Mouse (Mus musculus) retina, adult 2 months (tissue): ENCODE measurements around the gene Cebpa.

ENCODE experiments used
- DNase-seq: peaks from one replicate; pipeline ENCODE4 v3.0.0-alpha.2; 2012; ENCODE audit warnings: low read depth, low spot score

Cebpa gene

DNA sequence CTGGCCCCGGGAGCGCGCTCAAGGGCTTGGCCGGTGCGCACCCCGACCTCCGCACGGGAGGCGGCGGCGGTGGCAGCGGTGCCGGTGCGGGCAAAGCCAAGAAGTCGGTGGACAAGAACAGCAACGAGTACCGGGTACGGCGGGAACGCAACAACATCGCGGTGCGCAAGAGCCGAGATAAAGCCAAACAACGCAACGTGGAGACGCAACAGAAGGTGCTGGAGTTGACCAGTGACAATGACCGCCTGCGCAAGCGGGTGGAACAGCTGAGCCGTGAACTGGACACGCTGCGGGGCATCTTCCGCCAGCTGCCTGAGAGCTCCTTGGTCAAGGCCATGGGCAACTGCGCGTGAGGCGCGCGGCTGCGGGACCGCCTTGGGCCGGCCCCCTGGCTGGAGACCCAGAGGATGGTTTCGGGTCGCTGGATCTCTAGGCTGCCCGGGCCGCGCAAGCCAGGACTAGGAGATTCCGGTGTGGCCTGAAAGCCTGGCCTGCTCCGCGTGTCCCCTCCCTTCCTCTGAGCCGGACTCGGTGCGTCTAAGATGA lies 1.1 kb downstream of the Cebpa start:
- no peak for DNase-seq

DNA sequence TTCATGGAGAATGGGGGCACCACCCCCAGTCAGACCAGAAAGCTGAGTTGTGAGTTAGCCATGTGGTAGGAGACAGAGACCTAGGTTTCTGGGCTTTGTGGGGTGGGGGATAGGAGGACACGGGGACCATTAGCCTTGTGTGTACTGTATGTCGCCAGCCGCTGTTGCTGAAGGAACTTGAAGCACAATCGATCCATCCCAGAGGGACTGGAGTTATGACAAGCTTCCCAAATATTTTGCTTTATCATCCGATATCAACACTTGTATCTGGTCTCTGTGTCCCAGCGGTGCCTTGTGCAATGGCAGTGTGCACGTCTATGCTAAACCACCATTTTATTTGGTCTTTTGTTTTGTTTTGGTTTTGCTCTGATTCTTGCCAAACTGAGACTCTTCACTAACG lies 2.1 kb downstream of the Cebpa start:
- no peak for DNase-seq

DNA sequence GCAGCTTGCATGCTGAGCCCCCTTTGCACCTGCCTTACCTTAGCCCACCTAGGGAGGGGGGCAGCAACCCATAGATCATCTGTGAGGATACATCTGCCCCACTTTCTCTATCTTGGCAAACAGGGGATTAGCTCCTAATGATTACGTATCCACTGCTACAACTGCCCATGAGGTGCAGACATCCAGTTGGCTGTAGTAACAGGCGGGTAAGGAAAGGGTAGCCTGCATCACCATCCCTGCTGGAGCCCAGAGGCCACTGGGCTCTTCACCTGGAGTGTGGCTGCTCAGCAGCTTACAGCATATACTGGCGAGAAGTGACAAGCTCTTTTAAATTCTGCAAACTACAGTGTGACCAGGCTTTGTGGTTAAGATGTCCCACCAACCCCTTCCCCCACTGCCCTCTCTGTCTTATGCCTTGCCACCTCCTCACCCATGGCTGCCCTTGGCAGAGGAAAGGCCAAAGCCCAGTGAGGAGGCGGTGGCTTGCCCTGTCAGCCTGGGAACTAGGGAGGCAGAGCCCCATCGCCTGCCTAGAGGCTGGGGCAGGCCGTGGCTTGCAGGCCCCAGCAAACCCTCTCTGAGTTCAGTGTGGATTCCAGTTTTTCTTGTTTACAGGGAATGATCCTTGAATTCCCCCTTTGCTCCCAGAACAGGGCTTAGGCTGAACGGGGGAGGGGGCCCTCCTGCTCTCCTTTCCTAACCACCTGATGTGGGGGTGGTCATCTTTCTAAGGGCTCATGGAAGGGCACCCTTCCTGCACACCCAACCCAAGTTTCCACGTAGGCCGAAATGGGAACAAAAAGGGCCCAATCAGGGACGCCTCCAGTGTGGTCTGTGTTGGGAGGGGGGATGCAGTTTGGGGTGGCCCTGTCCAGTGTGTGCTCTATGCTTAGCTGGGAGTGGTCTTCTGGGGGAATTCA lies 3.6 kb downstream of the Cebpa start:
- DNase-seq = no peak

DNA sequence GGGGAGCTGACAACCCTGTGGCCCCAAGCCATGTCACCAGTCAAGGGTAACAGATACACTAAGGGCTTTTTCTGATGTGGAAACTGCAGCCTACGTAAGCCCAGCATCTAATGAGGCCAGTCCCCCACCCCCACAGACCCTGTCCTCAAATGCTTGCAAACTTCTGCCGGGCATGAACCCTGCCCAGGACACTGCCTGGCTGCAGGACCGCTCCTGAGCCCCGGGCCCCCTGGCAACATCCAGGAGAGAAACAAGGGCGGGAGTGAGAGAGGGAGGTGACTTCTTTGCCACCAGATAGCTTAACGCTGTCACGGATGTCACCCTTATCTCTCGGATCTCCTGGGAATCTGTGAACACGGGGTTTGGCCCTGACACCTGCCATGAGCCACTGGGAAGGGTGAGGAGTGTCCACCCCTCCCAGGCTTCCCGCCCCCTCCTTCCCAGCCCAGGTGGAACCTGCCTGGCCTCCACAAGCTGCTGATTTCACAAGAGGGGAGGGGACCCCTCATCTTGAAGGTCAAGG lies 4.4 kb downstream of the Cebpa start:
- no peak for DNase-seq

DNA sequence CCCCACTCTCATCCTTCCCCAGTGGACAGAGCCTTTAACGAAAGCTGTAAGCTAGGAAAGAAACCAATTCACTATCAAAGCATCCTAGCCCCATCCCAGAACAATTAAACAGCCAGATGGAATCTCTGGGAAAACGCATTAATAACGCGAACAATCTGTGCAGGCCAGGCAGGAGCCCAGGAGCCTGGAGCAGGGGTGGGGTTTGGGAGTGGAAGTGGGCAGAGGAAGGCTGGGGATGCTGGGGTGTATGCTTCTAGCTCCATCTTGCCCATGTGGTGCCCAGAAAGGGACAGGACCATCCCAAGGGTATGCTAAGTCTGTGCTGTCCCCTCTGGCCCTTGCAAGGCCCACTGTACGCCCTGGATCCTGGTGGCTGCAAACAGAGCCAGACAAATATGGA lies 5.1 kb downstream of the Cebpa start:
- DNase-seq = no peak

DNA sequence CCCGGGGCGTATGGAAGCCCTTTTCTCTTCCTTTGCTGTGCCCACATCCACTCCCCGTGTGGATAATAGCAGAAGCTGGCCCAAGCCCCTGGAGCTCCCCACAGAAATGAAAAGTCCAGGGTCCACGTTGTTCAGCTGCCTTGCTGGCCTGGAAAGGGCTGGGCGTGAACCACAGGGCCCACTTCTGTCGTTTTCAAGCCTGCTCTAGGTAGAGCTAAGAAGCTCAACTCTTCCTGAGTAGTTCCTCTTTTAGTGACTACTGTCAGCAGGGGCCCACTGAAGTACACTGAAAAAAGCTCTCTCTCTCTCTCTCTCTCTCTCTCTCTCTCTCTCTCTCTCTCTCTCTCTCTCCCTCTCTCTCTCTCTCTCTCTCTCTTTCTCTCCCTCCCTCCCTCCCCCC lies 5.7 kb downstream of the Cebpa start:
- no peak for DNase-seq

DNA sequence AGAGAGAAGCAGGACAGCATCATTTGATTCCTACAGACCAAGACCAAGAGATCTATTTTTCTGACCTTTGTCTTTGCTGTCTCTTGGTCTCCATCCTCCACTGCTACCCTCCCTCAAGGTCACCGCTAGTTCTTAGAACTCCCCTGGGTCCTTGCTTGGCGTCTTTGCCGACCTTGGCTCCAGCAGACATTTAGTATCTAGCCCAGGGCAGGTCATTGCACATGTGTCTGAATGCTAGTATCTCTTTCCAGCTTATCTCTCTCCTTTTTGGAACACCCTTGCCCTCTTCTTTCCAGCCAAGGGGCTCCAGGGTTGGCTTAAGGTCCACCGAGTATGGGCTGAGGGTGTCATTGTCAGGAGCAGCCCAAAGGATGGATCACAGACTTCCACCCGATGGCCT lies 6.9 kb downstream of the Cebpa start:
- DNase-seq = no peak

DNA sequence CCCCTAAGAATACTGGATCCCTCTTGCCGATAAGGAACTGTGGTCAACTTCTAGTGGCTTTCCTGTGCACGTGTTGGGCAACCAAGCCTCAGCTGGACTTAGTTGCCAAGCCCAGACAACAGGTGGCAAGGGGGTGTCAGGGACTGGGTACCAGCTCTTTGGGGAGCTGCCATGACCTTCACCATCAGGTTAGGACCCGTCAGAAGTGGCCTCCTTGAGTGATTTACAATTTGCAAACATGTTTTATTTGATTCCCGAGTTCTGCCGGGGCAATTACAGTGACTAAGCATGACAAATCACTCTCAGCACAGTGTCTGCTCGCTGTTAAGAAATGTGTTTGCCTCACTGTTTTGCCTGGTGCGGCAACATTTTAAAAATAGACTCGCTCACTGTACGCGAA lies 7.9 kb downstream of the Cebpa start:
- no peak for DNase-seq

DNA sequence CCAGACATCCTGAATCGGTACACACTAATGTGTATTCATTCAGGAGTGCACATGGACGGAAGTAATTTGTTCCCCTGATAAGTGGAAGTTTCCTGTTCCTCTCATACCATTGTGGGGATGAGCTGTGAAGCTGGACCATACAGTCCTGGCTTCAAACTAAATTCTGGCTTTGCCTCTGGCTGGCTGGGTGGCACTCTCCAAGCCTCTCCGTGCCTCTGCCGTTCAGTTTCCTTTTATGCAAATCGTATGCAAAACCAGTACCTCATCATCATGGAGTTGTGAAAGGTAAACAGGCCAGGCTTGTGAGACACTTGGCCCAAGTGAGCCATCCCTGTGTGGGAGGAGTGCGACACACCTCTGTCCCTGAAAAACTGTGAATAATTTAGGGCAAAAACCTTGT lies 8.6 kb downstream of the Cebpa start:
- no peak for DNase-seq

DNA sequence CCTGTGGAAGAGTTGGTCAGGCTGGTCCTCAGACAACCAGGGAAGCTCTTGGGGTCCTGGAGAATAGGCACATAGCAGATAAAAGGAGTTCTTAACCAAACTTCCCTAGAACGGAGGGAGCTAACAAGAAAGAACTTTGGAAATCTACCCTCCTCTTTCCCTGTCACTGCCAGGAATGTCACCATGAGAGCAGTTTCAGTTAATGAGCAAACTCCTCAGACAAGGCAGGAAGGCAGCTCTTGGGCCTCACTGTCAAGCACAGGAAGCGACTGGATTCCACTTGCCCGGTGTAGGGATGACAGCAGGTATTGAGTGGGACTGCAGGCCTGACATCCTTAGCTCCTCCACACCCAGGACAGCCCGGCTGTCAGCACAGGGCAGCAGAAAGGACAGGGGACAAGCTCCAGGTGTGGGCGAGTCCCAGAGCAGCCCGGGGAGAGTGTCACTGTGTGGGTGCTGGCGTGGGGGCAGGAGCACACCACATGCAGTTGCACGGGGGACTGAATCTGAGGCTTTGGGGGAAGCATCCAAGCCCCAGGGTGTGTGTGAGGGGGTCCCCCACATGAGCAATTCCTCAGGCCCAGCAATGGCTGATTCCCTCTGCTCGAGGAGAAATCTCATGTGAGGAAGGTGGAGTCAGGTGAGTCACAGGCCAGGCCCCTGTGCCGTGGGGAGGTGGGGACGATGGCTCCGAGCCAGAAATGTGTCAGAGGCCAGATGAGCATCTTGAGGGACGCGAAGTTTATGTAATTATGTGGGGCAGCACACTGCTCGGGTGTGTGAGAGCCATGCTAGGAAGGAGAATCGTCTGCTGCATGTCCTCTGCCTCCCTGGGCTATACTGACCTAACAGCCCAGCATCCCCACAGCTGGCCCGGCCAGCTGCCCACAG lies 9.8 kb downstream of the Cebpa start:
- DNase-seq = no peak

DNA sequence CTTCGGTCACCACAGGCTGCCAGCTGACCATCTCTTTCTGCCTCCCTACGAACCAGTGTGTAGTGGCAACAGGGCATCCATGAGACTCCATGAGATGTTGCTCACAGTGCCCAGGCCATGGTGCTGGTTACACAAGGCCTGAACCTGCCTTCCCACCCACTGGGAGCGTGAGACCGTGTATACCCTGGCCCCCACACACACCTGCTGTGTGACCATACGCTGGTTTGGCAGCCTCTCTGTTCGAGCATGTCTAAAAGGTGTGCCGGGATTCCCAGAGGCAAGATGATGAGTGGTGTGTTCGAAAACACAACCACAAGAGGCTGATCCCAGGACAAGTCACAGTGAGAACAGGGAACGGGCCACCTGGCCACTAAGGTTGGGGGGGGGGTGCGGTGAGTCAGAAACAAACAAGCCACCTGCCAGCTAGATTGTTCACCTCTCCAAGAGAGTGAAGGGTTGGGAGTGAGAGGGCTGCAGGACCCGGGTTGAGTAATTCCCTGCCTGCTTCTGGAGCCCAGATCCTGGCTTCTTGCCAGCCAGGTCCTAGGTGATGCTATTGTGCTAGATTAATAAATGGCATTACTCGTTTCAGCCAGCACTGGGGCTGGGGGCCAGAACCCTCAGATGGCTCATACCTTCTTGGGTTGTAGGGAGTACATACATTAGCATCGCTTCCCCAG lies 11.1 kb downstream of the Cebpa start:
- no peak for DNase-seq

DNA sequence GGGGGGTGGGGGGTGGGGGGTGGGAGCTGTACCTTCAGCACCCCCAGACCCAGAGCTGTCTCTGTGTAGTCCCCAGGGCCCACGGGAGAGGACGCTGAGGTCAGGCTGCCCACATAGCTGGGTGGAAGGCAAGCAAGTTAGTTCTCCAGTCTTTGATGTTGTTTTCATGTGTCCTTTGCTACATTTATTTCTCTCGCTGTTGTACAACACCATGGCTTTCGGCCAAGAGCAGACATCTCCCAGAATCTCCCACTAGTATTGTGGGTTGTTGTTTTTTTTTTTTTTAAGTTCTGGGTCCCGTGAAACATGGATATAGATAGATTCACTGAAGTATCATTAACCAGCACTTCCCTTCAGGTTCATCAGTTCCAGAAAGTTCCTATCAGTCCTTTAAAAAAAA lies 11.8 kb downstream of the Cebpa start:
- no peak for DNase-seq

DNA sequence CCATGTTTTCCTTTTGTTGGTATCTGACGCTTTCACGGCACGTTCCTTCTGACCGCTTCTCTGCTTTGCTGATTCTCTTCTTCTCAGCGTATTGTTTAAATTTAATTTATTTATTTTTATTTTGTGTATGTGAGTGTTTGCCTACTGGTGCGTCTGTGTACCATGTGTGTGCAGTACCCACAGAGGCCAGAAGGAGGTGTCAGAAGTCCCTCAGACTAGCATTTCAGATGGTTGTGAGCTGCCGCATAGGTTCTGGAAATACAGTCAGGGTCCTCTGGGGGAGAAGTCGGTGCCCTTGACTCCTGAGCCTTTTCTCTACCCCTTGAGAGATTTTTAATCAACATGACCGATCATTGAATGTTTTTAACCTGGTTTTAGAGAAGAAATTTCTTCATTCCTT lies 12.5 kb downstream of the Cebpa start:
- DNase-seq = no peak

DNA sequence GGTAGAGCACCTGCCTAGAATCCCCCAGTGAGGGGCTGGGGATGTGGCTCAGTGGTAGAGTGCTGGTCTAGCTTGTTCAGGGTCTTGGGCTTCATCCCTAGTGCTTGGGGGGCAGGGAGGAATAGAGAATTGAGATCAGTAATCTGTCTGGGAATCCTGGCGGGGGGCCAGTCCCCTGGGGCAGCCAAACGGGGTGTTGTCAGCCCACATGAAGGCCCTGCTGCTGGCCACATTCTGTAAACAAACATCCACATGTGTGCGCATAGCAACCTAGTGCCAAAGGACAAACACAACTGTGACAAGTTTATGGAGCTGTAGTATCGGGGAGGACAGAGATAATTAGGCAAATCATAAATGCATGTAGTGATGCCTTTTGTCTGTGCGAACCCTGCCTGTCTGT lies 15.5 kb downstream of the Cebpa start:
- DNase-seq = no peak

DNA sequence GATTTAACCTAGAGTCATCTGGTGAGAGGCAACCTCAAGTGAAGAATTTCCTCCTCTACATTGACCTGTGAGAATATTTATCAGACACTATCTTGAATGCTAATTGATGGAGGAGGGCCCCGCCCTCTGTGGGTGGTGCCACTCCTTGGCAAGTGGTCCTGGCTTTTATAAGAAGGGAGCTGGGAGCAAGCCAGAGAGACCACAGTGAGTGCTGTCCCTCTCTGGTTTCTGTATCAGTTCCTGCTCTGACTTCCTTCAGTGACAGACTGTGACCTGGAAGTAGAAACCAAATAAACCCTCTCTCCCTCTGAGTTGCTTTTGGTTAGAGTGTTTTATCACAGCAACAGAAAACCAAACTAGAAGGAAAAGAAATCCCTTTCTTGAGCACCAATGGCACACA lies 18.4 kb downstream of the Cebpa start:
- DNase-seq = no peak

DNA sequence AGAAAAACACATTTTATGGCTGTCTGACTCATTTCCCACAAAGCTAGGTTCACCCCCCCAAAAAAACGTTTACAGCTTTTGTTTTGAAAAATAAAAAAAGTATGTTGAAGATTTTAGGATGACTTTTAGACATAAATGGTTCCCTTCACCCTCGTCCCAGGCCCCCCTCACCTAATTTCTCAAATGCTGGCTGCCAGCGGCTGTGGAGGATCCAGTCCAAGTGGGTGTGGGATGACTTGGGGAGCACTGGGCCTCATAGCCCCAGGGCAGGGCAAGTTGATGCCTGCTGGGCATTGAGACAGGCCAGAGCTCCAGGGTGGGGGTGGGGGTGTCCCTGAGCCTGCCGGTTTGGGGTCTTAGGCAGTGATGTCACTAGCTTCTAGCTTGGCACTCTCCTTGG lies 19.4 kb downstream of the Cebpa start:
- no peak for DNase-seq

DNA sequence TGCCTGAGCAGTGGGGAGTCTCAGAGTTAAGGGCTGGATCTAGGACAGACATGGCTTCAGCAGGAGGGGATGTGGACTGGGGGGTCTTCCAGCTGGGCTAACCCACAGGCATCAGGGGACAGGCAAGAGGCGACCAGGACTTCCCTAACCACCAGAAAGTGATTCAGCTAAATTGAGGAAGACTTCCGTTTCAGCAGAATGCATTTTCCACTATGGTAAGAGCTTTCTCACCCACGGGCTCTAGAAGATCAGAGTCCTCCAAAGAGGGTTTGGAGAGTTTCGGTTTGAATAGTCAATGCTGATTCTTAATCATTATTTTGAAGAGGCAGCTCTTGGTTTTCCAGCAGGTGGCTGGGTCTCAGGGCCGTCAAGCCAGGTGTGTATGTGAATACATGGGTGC lies 20.8 kb downstream of the Cebpa start:
- no peak for DNase-seq

DNA sequence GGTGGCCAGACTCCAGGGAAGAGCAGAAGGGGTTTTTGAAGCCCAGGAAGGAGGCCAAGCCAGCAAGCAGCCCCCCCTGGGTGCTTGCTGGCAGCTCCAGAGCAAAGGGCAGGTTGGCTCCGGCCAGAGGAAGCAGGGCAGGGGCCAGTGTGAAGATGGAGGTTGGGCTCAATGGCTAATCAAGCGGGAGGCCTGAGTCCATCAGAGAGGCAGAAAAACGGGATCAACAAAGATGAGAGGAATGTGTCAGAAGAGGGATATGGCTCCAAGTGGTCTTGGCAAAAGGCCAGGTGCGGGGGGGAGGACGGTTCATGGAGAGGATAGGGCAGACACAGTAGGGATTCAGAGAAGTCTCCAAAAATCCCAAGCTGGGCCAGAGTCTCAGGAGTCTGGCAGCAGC lies 22.4 kb downstream of the Cebpa start:
- DNase-seq = no peak

DNA sequence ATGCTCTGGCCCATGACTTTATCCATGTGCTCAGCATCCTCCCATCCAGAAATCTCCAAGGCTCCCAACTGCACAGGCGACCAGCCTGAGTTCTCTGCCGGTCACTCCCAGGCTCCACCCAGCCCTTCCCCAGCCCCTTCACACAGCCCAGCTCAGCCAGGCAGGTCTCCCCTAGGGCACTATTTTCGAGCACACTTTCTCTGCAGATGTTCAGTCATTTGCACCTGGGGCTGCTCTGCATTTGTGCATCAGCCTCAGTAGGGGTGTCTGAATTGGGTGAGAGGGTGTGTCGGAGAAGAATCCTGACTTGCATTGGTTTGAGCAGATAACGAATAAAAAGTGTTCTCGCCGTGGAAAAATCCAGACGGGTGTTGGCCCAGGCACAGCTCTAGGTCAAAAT lies 23.4 kb downstream of the Cebpa start:
- no peak for DNase-seq

DNA sequence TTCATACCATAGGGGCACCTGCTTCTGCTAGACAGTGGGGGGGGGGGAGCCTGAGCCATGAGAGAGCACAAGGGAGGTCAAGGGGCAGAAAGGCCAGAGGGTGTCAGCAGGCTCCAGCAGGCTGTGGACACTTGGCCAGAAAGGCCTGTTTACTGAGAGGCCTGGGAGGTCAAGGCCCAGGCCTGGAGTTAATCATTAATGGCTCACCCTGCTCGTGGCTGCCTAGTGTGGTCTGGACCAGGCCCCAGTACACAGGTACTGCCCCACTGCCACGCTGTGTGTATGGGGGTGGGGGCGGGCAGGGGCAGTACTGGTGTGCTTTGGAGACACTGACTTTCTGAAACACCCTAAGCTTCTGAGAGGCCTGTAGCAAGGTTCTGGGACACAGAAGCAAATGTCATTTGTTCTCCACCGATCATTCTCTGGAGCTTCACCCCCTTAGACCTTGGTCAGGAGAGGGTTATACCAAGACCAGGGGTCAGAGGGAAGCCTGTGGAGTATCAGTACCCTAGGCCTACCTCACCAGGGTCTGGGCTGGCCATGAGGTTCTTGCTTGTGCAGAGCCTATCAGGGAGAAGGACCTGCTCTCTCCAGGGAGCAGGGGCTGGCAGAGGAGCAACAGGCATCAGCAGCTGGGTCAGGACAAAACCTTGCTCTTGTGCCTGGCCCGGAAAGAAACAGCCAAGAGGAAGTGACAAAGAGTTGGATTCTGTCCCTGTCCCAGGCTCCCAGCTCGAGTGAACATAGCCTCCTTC lies 24.9 kb downstream of the Cebpa start:
- DNase-seq = no peak

DNA sequence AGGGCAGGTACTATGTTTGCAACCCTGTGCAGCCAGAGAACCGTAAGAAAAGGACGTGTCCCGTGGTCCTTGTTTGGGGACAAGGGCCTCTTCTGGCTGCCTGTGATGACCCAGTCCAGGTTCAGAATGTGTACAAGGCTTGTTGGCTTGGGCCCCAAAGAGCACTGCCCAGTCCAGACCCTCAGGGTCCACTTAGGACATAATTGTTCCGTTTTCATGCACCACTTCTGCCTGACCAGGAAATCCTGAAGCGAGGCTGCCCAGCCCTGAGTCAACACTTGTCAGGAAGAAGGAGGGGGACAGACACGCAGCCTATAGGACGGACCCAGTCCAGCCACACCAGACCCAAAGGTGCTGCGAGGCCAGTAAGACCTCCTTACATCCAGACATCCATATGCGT lies 26.0 kb downstream of the Cebpa start:
- no peak for DNase-seq
